Mouse (Mus musculus): ENCODE measurements around the gene Krt80.

Krt80 gene

GRCm38 (mm10) chr15:101370101-101370911, at the start of gene Krt80:
Gene Krt80 (minus strand): TSS chr15:101370162.
- in situ Hi-C loops (cut with MboI, MseI), result no loop called here

- in situ Hi-C loops (cut with MboI, MseI), result no loop called here
Observed at GRCm38 (mm10) chr15:101418950-101419349, 49.0 kb upstream of the Krt80 start.

- in situ Hi-C loops (cut with MboI, MseI), result no loop called here
Observed at GRCm38 (mm10) chr15:101414807-101415565, 45.0 kb upstream of the Krt80 start.

DNA sequence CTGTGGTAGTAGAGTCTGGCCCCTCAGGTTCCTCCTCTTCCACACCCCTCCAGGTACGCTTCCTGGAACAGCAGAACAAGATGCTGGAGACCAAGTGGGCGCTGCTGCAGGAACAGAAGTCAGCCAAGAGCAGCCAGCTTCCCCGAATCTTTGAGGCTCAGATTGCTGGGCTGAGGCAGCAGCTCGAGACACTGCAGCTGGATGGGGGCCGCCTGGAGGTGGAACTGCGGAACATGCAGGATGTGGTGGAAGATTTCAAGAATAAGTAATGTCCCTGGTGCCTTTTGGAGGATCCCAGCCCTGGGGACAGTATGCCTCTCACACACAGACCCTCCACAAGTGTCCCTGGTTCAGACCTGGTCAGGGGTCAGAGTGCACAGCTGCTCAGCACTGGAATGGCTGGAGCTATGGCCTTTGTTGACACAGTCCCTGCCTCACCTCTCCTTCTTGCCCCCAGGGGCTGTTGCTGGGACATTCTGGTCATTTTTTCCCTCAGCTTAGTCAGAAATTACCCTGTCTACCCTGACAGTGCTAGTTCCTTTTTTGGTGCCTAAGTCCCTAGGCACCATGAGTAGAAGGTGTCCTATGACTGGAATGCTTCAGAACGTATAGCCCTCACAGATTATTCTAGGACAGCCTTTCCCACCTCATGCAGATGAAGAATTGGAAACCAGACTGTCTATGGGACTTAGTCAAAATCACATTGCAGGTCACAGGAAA, 44.1 kb upstream of the Krt80 start:
- in situ Hi-C loops (cut with MboI, MseI), result no loop called here

- in situ Hi-C loops (cut with MboI, MseI), result no loop called here
Observed at GRCm38 (mm10) chr15:101412188-101412587, 42.2 kb upstream of the Krt80 start.

- in situ Hi-C loops (cut with MboI, MseI), result no loop called here
Observed at GRCm38 (mm10) chr15:101410775-101411174, 40.8 kb upstream of the Krt80 start, which contains the start of gene Krt7. Gene Krt7 (plus strand): TSS chr15:101411043.

DNA sequence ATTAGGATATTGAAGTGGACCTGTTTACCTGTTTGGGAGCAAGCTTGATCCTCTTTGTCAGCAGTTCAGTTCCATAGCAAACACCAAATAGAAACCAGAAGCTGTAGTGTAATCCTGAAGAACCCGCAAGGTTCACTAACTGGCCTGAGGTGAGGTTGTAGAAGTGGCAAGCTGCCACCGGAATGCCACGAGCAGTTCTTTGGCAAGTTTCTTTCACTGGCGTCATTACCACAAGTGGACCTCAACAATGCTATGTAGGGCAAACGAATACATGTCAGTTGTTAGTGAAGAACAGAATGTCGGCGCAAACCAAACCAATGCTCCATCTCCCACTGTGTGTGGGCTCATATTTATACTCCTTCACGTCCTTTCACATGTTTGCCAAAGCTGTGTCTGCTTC, 28.3 kb upstream of the Krt80 start:
- in situ Hi-C loops (cut with MboI, MseI), result no loop called here

DNA sequence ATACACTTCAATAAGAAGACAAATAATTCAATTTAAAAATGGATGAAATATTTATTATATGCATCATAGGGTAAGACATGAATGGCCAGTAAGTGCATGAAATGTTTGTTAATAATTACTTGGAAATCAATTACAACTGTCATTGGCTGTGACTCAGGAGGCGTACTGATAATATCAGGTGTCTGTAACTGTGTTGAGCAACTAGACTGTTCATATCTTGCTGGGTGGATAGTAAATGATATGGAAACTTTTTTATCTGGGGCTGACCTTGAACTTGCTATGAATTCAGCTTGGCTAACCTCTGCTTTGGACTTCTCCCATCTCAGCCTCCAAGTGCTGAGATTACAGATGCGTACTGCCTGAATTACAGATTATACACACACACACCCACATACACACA, 27.7 kb upstream of the Krt80 start:
- in situ Hi-C loops (cut with MboI, MseI), result no loop called here

DNA sequence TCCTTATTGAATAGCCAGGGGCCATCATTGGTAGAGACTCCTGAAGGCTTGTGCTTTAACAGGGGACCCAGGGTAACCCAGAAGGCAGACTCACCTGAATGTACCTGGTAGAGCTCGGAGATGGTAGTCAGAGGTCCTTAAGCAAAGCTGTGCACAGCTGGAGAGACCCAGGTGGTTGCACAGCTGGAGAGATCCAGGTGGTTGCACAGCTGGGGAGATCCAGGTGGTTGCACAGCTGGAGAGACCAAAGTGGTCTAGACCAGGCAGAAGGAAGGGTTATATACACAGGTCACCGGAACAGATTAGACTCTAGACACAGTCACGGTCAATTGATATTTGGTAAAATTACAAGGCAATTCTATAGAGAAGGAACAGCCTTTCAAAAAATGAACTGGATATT, 27.0 kb upstream of the Krt80 start:
- in situ Hi-C loops (cut with MboI, MseI), result no loop called here

GRCm38 (mm10) chr15:101396466-101396865, 26.5 kb upstream of the Krt80 start:
- in situ Hi-C loops (cut with MboI, MseI), result no loop called here

- in situ Hi-C loops (cut with MboI, MseI), result no loop called here
Observed at GRCm38 (mm10) chr15:101394908-101395307, 24.9 kb upstream of the Krt80 start.

- in situ Hi-C loops (cut with MboI, MseI), result no loop called here
Observed at GRCm38 (mm10) chr15:101392251-101392650, 22.3 kb upstream of the Krt80 start.

DNA sequence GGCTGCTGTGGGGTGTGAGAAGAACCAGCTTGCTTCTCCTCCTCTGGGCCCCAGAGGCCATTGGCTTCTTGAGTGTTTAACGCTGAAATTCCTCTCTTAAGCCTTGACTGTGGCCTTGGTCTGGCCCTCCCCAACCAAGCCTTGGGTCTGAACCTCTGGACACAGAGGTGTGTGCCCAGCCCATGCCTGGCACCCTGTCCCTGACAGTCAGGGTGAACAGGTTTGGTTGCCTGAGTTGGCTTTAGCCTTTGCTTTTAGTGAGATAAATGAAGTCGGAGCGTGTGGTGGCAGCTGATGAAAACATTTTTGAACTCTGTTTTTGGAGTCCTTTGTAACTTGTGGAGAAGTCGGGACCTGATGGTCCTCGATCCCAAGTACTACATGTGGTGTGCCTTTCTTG, 20.2 kb upstream of the Krt80 start:
- in situ Hi-C loops (cut with MboI, MseI), result no loop called here

GRCm38 (mm10) chr15:101388034-101388541, 18.1 kb upstream of the Krt80 start:
- in situ Hi-C loops (cut with MboI, MseI), result no loop called here

- in situ Hi-C loops (cut with MboI, MseI), result no loop called here
Observed at GRCm38 (mm10) chr15:101387176-101387575, 17.2 kb upstream of the Krt80 start.

- in situ Hi-C loops (cut with MboI, MseI), result no loop called here
Observed at GRCm38 (mm10) chr15:101385064-101385463, 15.1 kb upstream of the Krt80 start.

- in situ Hi-C loops (cut with MboI, MseI), result no loop called here
Observed at GRCm38 (mm10) chr15:101384610-101385009, 14.6 kb upstream of the Krt80 start.

DNA sequence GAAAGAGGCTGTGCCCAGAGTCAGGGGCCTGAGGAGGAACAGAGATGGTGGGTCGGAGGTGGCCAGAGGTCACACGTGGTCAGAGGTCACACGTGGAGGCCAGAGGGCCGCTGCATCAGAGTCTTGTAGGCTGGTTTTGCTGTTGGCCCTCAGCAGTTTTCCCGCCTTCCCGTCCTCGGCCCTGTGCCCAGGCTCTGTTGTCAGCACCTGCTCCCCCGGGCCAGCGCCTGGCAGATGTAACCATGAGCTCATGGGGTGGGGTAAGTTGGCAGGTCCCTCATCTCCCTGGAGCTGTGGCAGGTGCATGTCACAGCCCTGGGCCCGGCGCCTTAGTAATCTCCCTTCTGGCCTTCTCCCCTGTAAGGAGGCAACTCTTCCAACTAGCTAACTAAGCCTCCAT, 12.8 kb upstream of the Krt80 start:
- in situ Hi-C loops (cut with MboI, MseI), result no loop called here

- in situ Hi-C loops (cut with MboI, MseI), result no loop called here
Observed at GRCm38 (mm10) chr15:101381758-101382157, 11.8 kb upstream of the Krt80 start.

DNA sequence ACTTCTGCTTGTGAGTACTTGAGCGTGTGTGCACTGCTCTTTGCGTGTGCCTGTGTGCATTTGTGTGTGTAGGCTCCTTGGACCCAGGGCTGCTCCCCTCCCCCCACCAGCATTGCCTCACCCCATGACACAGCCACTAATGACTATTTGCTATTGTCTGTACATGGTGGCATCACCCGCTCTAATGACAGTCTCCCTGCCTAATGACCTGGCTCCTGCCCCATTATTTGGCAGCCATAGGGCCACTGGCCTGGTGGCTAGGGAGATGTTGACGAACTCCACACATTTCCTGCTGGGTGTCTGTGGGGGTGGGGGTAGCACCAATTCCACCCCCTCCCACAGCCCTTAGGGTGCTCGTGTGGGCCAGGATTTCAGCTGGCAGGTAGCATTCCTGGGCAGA, 8.7 kb upstream of the Krt80 start:
- in situ Hi-C loops (cut with MboI, MseI), result no loop called here

GRCm38 (mm10) chr15:101376776-101377061, 6.8 kb upstream of the Krt80 start:
- in situ Hi-C loops (cut with MboI, MseI), result no loop called here

Measured in T-helper 17 cell (primary cell).